8 mouse cellular contexts compared by ENCODE assay signal in the genomic region with DNA sequence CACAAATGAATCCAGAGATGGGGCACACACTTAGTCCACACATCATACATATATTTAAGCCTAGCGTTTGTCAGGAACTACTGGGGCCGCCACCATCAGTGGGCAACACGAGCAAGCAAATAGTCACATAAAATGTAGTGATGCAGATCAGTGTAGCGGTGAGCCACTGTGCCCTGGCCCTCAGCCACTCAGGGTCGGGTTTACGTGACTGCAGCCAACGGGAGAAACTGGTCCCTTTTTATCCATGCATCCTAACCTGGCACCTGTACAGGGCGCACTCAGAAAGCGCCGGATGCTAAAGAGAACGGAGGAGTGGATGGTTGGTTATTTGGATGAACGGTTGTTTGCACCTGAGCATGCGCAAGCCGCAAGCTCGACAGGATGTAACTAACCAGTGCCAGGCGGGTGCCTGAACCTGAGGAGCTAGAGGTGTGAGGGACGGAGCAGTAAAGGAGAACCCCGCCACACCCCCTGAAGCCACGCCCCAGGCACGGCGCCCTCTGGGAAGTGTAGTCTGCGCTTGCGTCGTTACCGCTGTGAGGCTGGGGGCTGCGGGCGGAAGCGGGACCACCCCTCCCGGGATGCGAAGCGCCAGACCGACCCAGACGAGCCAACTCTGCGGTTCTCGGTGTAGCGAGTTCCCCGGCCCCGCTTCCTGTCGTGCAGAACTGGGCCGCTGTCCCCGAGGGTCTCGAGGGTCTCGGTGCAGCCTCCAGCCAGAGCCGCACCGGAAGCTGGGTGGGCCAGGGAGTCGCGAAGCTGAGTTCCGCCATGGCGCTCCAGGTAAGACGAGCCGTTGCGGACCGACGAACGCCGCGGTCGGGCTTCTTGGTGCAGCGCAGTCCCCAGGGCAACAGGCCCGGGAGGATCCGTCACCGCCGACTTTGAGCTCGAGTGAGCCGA. TPM values are rescaled to one million over a fixed set of nuclear protein-coding genes. Genes with fewer than 3 reads are reported as not detected.
DNase-seq lines count a peak whose midpoint lies in the region; ATAC-seq lines count a peak whose summit lies in the region.

A gene (plus strand): TSS at position 482 of the 903 bp plus-strand sequence.

- peak; percentile 99 for ATAC-seq in hindbrain, embryonic 13.5 days (ENCODE audit: low FRiP score)

- H3K36me3 ChIP-seq in hindbrain, embryonic 13.5 days: no peaks in the 10 kb centered on the region

- peaks cover 29% of the 10 kb centered on the region for H3K4me1 ChIP-seq in hindbrain, embryonic 13.5 days (replicated peaks)

- 0 out of 2 replicates have a peak, but pooled peaks cover 5% of the 10 kb centered on the region for H3K27me3 ChIP-seq in hindbrain, embryonic 13.5 days

- H3K4me2 ChIP-seq in hindbrain, embryonic 13.5 days: peak within 1 kb of the TSS; percentile 66

- peak within 1 kb of the TSS; percentile 86 for H3K9ac ChIP-seq in hindbrain, embryonic 13.5 days

- DNase-seq in WW6 (ENCODE audit: low read depth, low spot score): peak; percentile 85
- DNase-seq in cerebellum, postnatal 25 days: peak; percentile 95 to 97
- DNase-seq in frontal cortex, postnatal 25 days (ENCODE audit: low spot score in 2 of 2): peak; percentile 63 to 74
- DNase-seq in layer of hippocampus, postnatal 14 days (ENCODE audit: low spot score in 2 of 2): peak; percentile 84 to 88
- DNase-seq in lung, postnatal 10 days: peak; percentile 89
- peak; percentile 83 for DNase-seq in ovary, postnatal 36 days (ENCODE audit: low spot score)
- peak; percentile 94 for DNase-seq in thymus, postnatal 25 days

- WGBS in hindbrain, embryonic 13.5 days: under 1% methylated on average over 65 of the region's 65 CpGs

- H3K9me3 ChIP-seq in hindbrain, embryonic 13.5 days: no peaks in the 10 kb centered on the region

- H3K4me3 ChIP-seq in hindbrain, embryonic 13.5 days: peak within 1 kb of the TSS; percentile 71

- peak within 1 kb of the TSS; percentile 88 for H3K27ac ChIP-seq in hindbrain, embryonic 13.5 days

RNA-seq across cellular contexts. Expression of the gene that starts here (rescaled TPM):
- 25.4 and 28.3 TPM in 2 replicates for polyA plus RNA-seq in hindbrain, embryonic 13.5 days (2015; fragmentation: Nextera tagmentation; extraction: Ambion mirVana)
- 10 to 100 TPM; 39.4 to 43.0 TPM for total RNA-seq in layer of hippocampus, postnatal 14 days (2021)

Comparison
In these comparisons a context has a peak if more than half of its experiments do, and no peak if none do; other contexts are left out.
1. Peak in every context shown above with its lines: DNase-seq, ATAC-seq, H3K4me3 ChIP-seq and H3K27ac ChIP-seq.